Mouse (Mus musculus) gastrocnemius, postnatal 25 days (tissue): ENCODE results near the gene Tmem210. TPM values are rescaled to one million over a fixed set of nuclear protein-coding genes. Genes with fewer than 3 reads are reported as not detected.
A peak's percentile ranks its signal among the peaks of the same experiment; 100 is the strongest.

Experiments
- DNase-seq: peaks from one replicate; pipeline ENCODE4 v3.0.0; 2022
- total RNA-seq, 2 experiments: library from RNA; stranded (reverse); gene quantifications; 1 replicate in 1 of 2; 2 replicates in 1 of 2; pipeline ENCODE4 v1.2.3; 2021

Gene Tmem210
- total RNA-seq, 2 experiments from 2014 or later = not detected

DNA sequence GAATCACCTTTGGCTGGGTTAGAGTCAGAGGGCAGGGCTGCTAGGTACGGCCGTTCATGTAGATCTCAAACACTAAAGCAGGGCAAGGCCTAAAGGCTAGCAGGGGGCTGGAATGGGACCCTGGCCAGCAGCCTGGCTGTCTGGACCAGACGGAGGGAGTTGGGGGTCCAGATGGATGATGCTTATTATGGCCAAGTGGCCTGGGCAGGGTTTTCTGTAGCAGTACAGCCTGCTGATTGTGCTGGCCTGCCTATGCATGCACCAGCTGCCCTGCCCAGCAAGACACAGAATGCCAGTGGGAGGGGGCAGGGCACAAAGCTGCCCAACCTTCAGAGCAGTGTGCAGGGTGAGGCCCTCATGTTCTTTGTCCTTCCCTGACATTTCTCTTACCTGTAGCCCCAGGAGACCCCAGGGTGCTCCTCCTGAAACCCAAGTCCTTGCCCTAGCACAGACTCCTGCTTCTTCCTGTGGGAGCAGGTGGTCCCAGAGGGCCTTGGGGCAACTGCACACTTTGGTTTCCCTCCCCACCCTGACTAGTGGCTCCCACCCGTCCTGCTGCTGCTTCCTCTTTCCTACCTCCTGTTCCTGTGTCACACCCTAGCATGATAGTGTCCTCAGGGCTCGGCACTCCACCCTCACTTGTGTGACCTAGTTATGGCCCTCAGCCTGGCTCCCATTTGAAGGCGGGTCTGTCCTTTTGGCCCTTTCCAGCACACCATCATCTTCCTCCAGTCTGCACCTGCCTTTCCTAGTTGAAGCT is 21.9 kb upstream of the Tmem210 start:
- peak; percentile 16 for DNase-seq

DNA sequence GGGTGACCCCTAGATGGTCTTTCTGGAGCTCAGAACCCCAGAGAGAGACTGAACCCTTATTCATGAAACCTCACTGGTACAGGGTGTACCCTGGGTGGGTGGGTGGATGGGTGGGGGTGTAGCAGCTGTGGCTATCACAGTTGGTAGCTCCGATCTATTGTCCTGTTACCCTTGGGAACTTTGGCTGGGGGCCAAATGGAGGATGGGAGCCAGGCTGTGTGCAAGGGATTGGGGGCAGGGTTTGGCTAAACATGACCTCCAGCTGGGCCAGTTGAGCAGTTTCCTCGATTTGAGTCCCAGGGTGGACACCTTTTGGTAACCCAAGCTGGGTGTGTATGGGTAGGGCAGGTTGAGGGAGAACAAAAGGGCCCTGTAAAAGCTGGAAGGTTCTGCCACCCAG is 21.2 kb upstream of the Tmem210 start:
- peak; percentile 40 for DNase-seq

DNA sequence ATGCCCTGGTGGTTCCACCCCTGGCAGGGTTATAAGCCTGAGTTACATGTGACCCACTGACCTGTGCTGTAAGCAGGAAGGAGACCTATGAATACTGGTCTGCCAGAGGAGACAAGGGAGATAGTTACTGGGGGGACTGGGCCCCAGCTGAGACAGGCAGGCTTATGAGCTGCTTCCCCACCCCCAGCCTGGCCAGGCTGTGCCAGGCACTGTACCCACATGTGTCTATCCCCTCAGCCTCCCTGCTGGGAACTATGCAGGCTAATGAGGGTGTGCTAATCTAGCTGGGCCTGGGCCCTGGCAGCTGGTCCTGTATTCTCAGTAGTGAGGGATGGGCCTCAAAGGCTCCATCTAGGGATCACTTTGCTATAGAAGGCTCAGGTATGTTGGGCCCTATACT is 20.7 kb upstream of the Tmem210 start:
- no peak for DNase-seq

DNA sequence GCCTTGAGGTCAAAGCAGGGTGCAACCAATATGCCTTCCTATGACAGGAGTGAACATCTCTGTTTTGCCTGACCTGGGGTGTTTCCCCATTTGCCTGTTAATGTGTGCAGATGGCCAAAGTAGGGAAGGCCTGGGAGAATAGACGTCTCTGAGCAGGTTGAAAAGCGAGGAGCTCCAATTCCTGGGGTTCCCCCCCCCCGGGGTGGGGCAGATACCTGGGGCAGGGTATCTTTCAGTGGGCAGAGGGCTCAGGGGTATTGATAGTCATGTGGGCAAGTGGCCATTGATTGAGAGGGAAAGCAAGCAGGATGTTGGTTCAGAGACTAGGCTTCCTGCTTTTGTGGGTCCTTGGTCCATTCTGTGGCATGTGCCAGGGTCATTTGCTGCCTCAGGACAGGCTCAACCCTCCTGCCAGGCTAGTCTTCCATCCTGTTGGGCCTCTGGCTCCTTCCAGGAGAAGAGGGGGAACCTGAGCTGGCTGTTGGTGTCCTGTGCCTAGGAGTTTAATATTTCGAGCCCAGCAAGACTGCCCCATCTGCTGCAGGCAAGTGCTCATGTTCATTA is 20.1 kb upstream of the Tmem210 start:
- DNase-seq = no peak

DNA sequence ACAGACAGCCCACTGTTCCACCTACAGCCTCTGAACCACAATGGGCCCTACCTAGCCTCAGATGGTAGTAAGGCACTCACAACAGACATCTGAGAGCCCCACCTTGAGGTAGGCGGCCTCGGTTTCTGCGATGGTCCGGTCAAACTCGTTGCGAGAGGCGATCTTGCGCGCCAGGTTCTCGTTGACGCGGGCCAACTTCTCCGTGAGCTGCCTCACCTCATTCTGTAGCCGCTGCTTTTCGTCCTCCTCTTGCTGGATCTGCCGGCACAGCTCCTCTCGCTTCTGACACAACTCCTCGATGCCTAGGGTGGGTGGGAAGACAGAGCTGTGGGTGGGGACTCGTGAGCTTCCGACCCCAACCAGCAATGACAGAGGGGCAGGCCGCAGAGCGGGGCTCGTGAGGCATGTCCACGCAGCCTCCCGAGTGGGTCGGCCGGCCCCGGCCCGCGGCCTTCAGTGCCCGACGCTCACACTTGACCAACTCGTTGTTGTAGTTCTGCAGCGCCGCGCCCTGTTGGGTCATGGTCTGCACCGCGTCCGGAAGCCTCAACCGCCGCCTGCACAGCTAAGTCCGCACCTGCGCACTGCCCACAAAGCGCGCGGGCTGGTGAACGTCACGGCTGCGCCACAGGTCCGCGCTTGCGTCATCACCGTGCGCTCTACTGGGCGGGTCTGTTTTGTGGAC is 16.0 kb upstream of the Tmem210 start, which contains the start of the genes Ssna1 and Anapc2:
Gene Ssna1 (minus strand): TSS at position 612 of the 685 bp plus-strand sequence.
Gene Anapc2 (plus strand): TSS at position 652 of the 685 bp plus-strand sequence.
- peak; percentile 95 for DNase-seq

DNA sequence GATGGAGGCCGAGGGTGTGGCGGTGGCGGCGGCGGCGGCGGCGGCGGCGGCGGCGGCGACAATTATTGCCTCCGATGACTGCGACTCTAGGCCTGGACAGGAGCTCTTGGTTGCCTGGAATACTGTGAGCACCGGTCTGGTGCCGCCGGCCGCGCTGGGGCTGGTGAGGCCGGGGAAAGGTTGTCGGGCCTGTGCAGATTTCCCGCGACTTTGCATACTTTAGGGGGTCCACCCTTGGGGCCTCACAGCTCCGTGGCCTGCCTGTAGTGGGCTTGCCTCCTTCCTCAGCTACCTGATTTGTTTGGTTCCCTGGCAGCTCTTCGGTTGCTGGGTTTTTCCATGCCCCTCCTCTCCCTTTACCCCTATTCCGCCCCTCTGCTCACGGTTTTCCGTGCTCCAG is 15.4 kb upstream of the Tmem210 start:
- no peak for DNase-seq

DNA sequence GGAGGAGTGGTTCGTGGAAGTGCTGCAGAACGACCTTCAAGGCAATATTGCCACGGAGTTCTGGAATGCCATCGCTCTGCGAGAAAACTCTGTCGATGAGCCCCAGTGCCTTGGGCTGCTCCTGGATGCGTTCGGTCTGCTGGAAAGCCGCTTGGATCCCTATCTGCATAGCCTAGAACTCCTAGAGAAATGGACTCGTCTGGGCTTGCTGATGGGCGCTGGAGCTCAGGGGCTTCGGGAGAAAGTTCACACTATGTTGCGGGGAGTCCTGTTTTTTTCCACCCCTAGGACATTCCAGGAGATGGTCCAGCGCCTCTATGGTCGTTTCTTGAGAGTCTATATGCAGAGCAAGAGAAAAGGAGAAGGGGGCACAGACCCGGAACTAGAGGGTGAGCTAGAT is 14.9 kb upstream of the Tmem210 start:
- DNase-seq = no peak

DNA sequence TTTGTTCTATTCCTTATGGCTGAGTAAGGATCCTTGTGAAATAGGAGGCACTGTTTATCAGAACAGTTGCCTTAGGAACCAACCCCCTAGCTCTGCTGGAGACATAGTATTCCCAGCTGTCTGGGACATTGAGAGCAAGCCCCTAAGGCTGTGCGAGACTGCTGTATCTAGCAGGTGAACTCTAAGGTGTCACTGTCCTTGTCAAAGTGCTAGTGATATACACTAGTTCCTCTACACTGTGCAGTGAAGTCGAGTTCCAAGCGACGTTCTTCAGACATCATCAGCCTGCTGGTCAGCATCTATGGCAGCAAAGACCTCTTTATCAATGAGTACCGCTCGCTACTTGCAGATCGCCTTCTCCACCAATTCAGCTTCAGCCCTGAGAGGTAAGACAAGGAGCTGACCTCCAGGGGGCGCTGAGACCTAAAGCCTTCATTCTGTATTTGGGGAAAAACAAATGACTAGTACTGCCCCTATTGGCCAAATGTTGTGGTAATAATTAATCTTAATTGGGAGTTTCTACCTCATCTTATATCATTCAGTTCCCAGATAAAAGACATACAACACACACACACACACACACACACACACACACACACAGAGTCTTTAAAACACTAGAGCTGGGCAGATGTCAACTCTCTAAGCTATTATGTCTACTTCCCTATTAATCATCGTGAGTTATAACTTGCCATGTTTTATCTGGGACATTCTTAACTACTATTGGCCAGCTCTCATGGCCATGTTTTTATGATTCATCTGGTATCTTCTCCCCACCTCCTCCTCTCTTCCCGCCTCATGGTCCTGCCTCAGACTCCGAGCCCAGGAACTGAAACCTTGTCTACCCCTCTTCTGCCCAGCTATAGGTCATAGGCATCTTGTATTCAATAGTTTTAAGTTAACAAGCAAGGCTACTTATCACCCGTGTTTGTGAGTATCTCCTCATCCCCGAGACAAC is 8.7 kb upstream of the Tmem210 start:
- peak; percentile 38 for DNase-seq

DNA sequence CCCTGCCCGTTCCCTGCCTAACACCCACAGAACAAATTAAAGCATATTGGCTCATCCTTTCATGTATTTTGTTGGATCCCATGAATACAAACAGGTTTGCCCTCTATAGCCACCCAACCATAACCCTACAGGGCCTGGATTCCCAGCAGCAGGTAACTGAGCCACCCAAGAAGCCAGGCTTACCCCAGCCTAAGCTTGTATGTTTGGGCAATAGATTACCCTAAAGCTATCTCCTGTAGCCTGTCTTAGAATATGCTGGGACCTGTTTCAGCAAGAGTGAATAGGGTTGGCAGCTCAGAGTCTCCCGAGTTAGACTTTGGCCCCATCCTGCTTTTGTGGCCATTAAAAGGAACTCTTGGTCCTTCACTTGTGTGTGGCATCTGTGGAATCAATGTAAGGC is 2.4 kb upstream of the Tmem210 start:
- DNase-seq = no peak

DNA sequence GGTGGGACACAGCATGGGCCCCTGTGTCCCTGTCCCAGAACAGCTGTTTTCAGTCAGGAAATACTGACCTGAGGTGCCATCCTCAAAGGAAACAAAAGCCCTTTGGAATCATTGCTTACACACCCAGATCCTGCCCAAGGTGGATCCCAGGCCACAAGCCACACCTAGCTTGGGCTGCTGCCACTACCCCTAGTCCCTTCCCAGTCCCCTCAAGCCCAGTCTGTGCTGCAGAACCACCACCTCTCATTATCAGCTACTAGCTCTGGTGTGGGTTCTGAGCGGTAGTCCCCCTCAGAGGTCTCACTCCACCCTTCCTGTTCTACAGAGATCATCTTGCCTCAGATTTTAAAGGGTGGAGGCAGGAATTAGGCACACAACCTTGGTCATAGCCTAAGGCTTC is 1.6 kb upstream of the Tmem210 start:
- no peak for DNase-seq

DNA sequence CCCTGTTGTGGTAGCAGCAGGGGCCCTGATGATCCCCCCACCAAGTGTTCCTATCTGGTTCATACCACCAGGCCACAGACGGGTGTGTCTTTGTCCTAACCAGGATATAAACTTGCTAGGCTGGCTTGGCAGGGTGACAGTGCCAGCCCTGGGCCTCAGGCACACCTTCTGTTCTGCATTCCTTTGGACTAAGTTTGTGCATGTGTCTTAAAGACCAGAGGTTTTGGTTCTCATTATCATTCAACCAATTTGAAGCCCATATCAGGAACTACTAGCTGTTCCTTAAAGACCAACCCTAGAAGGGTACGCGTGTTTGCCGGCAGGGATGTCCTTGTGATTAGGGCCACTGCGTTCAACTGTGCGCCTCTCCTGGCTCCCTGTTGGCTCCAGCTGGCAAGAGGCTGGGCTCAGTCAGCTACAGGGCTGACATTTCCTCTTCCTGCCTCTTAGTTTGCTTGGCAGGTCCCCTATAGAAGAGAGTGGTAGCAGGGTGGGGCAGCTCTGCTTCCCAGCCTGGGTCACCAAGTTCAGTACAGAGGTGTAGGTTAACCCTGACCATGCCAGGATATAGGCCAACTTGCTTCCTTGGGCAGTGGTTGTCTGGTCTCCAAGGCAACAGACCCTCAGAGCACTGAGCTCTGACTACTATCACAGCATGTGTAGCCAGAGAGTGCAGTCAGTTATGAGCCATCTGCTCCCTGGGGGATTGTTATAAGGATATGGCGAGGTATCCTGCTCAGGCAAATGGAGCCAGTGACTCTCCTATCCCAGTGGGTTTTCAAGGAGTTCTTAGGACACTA is 908 bp upstream of the Tmem210 start:
- no peak for DNase-seq

DNA sequence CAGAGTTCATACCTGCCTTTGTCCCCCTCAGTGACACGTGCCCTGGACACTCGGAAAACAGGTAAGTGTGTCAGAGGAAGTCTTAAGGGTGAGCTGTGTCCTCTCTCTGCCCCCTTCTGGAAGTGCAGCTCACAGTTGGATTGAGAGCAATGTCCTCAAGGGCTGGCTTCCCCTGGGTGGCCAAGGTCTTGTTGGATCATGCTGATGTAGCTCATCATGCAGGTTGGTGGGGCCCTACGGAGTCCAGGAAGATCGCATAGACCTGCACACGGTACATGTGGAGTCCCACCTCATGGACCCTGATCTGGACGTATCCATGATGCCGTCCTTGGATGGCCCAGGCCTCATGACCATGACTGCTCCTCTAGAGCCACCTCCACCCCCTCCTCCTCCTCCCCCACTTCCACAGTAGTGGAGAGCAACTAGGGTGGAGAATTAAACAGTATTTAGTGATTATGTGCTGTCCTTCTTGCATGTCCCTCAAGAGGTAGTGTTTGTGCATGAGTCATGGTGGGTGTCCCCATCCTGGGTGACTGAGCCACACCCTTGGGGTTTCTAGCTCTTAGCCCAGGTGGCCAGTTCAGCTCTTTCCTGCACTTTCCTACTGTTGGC is 895 bp downstream of the Tmem210 start:
- no peak for DNase-seq

DNA sequence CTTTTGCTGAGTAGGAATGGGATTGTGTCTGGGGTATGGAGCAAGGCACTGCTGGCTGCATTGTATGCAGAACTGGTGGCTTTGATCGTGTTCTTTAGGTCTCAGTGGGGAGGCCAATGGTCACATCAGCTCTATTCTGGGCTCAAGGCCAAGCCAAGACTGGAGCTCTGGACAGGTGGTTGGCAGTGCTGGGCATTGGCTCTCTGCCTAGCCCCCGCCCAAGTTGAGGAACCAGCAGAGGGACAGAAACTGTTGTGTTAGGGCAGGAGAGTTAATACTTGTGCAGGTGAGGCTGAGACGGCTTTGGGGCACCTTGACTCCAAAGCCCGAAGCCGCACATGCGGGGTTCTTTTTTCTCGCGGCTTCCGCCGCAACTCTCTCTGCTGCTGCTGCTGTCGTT is 1.7 kb downstream of the Tmem210 start, which contains the start of gene Lrrc26:
Gene Lrrc26 (plus strand): TSS at position 265 of the 400 bp plus-strand sequence.
- DNase-seq = no peak

DNA sequence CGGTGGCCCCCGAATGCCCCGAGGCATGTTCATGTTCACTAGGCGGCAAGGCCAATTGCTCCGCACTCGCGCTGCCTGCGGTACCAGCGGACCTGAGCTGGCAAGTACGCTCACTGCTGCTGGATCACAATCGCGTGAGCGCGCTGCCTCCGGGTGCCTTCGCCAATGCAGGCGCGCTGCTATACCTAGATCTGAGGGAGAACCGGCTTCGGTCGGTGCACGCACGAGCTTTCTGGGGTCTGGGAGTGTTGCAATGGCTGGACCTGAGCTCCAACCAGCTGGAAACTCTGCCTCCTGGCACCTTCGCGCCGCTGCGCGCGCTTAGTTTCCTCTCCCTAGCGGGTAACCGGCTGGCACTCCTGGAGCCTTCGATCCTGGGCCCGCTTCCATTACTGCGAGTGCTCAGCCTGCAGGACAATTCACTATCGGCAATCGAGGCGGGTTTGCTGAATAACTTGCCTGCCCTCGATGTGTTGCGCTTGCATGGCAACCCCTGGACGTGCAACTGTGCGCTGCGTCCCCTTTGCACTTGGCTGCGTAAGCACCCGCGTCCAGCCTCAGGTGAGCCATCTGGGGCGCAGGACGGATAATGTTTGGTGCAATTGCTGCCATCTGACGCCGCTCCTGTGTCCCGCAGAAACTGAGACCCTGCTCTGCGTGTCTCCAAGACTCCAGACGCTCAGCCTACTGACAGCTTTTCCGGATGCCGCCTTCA is 2.3 kb downstream of the Tmem210 start:
- no peak for DNase-seq

DNA sequence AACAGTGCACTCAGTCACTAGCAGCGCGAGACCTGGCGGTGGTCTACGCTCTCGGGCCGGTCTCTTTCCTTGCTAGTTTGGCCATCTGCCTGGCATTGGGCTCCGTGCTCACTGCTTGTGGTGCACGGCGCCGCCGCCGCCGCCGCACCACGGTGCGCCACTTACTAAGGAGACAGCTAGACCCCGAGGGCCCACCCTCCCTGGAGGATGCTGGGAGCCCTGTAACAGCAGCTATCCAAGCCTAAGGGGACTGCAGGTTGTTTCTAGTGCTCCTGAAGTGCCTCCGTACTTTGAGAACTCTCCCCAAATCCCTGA is 2.8 kb downstream of the Tmem210 start:
- no peak for DNase-seq

DNA sequence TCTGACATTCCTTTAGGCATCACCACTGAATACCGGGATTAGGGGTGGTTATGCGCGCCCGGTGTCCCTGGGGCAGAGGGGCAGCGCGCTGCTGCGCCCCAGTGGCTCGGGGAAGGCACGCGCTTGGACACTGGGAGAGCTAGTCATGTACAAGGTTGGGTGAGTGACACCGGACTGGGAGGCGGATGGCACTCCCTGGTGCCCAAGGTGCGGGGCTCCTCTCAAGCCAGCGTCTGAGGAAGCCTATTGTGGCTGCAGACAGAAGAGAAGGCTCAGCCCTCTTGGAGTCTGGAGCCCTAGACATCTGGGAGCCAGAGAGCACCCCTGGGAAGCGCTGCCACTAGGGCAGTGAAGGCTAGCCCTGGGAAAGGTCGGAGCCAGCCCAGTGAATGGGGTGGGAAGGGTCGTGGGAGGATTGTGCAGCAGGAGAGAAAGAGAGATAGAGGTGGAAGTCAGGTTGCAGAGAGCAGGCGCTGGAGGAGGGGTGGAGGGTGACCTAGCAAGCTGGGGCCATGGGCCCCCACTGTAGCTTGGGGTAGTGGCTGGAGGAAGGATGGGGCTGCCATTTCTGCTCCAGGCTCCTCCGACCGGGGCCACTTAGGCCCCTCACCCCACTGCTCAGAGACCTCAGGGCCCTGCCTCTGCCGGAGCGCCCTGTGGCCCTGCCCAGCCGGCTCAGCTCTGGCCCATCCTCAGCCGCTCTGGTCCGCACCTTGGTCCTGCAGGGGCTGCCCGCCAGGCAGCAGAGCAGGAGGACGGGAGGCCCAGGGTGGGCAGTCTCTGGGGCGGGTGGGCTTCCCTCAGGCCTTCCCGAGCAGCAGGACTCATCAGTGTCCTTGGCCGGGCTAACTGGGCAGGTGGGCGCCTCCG is 3.5 kb downstream of the Tmem210 start:
- no peak for DNase-seq

DNA sequence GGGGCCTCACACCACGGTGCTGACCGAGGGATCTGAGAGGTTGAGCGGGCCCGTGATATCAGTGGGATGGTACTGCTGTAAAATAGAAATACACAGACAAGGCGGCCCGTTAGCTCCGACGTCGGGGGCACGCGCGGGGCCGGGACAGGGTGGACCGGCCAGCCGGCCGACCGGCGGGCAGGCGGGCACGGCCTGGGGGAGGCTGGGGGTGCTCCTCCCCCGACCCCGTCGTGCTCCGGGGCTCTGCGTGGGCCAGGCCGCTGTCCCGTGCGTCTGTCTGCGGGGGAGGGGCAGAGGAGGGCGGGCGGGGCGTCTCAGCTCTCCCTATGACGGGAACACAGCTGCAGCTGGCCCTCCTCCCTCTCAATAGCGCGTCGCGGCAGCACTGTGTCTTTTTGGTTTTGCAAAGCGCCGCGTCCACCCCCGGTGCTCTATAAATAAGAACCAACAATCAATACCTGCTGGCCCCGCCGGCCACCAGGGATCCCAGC is 4.2 kb downstream of the Tmem210 start:
- peak; percentile 35 for DNase-seq

DNA sequence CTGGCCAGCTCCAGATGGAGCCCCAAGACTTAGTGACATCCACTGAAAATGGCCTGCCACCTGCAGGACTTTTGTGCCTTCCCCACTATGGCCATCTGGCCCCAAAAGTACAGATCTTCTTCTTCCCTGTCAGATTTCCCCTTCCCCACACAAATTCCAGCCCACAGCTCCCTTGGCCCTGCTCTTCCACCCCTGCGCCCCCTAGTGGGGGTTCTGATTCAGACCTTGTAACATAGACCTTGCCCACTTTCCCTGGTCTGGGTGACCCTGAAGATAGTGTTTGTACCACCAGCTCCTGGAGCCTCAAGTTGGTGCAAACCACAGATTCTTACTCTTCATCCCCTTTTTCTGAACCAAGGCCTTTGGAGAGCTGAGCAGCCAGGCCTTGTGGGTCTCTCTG is 4.9 kb downstream of the Tmem210 start:
- DNase-seq = peak; percentile 41

DNA sequence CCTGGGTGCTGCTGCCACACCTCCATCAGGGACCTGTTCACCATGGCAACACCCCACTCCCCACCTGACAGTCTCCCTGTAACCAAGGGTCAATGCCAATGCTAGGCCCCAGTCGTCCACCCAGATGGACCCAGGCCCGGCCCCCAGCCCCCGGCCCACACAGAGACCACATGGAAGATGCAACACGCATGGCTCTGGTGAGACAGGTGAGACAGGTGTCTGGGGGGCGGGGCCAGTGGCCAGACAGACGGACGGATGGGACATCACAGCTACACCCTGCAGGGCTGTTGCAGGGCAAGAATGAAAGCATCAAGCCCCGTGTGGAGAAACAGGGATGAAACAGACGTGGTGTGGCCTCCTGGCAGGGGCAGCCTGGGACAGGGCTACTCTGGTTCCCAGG is 5.8 kb downstream of the Tmem210 start:
- no peak for DNase-seq
